Mouse (Mus musculus): ENCODE measurements around the gene Fndc5. TPM values are rescaled to one million over a fixed set of nuclear protein-coding genes. Genes with fewer than 3 reads are reported as not detected.

The Fndc5 gene
- polyA plus RNA-seq, 1 experiment from 2014 or later: 5.9 TPM

GRCm38 (mm10) chr4:129149321-129149720 is 12.5 kb downstream of the Fndc5 start:
- H3K36me3 ChIP-seq (ENCODE audit: insufficient read depth, low read length): peaks cover 25% of the 10 kb centered on the region
- WGBS: 90% methylated on average over 1 of the region's 1 CpGs
- no peak overlapping the region for H3K27ac ChIP-seq

GRCm38 (mm10) chr4:129151276-129151811 is 14.5 kb downstream of the Fndc5 start:
- TF ChIP-seq CTCF (IDR thresholded peaks at IDR 0.05; ENCODE audit: low read depth): no peak
- Histone ChIP-seq H3K4me2 (ENCODE audit: low read length) (no peak overlapping the region), H3K9ac (ENCODE audit: low read depth, low read length) (no peak overlapping the region), H3K4me1 (replicated peaks; ENCODE audit: insufficient read depth, low read length) (no peaks in the 10 kb centered on the region), H3K4me3 (replicated peaks; ENCODE audit: low read depth, low read length) (no peak overlapping the region), H3K27ac (peak overlapping the region; percentile 64; the same call in 1 of the 2 replicates), H3K36me3 (ENCODE audit: insufficient read depth, low read length) (peaks cover 33% of the 10 kb centered on the region), H3K9me3 (replicated peaks; ENCODE audit: low read length) (no peaks in the 10 kb centered on the region), H3K27me3 (ENCODE audit: insufficient read depth, low read length) (no peaks in the 10 kb centered on the region)
- DNase-seq (ENCODE audit: low spot score) (no peak), ATAC-seq (replicated peaks; ENCODE audit: low FRiP score, low read depth) (peak; percentile 49; the same call in 1 of the 2 replicates)
- WGBS: 79% methylated on average over 4 of the region's 4 CpGs

More at GRCm38 (mm10) chr4:129149321-129149720, 12.5 kb downstream of the Fndc5 start:
- no peak overlapping the region for H3K4me2 ChIP-seq (ENCODE audit: low read length)
- no peak for TF ChIP-seq CTCF (IDR thresholded peaks at IDR 0.05; ENCODE audit: low read depth)
- H3K9me3 ChIP-seq (replicated peaks; ENCODE audit: low read length): no peaks in the 10 kb centered on the region
- no peak overlapping the region for H3K4me3 ChIP-seq (replicated peaks; ENCODE audit: low read depth, low read length)
- no peak for DNase-seq (ENCODE audit: low spot score)
- no peak overlapping the region for H3K9ac ChIP-seq (ENCODE audit: low read depth, low read length)
- no peaks in the 10 kb centered on the region for H3K27me3 ChIP-seq (ENCODE audit: insufficient read depth, low read length)
- no peaks in the 10 kb centered on the region for H3K4me1 ChIP-seq (replicated peaks; ENCODE audit: insufficient read depth, low read length)
- no peak for ATAC-seq (replicated peaks; ENCODE audit: low FRiP score, low read depth)

DNA sequence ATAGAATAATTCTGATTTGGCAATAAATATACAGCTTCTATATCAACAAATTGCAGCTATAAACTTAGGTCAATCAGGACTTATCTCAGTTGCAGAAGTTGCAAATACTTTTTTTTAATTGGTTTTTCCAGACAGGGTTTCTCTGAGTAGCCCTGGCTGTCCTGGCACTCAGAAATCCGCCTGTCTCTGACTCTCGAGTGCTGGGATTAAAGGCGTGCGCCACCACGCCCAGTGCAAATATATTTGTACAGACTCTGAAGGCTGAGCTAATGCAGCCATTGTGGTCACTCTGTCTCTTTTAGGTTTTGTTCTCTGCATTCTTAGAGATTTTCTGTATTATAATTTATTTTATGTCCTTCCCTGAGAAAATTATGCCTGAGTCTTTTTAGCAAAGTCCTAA is 20.7 kb downstream of the Fndc5 start:
- Histone ChIP-seq H3K9ac (ENCODE audit: low read depth, low read length) (no peak overlapping the region), H3K27me3 (ENCODE audit: insufficient read depth, low read length) (no peaks in the 10 kb centered on the region), H3K9me3 (replicated peaks; ENCODE audit: low read length) (no peaks in the 10 kb centered on the region), H3K4me2 (ENCODE audit: low read length) (no peak overlapping the region), H3K27ac (peak overlapping the region; percentile 42; the same call in 1 of the 2 replicates), H3K36me3 (ENCODE audit: insufficient read depth, low read length) (peaks cover 20% of the 10 kb centered on the region), H3K4me3 (replicated peaks; ENCODE audit: low read depth, low read length) (no peak overlapping the region), H3K4me1 (replicated peaks; ENCODE audit: insufficient read depth, low read length) (no peaks in the 10 kb centered on the region)
- TF ChIP-seq CTCF (IDR thresholded peaks at IDR 0.05; ENCODE audit: low read depth): no peak
- ATAC-seq (replicated peaks; ENCODE audit: low FRiP score, low read depth) (no peak), DNase-seq (ENCODE audit: low spot score) (no peak)
- 86% methylated on average over 5 of the region's 5 CpGs for WGBS

- WGBS: 63% methylated on average over 3 of the region's 3 CpGs
- Histone ChIP-seq H3K4me1 (replicated peaks; ENCODE audit: insufficient read depth, low read length) (no peaks in the 10 kb centered on the region), H3K9ac (ENCODE audit: low read depth, low read length) (no peak overlapping the region), H3K9me3 (replicated peaks; ENCODE audit: low read length) (no peaks in the 10 kb centered on the region), H3K4me3 (replicated peaks; ENCODE audit: low read depth, low read length) (no peak overlapping the region), H3K36me3 (ENCODE audit: insufficient read depth, low read length) (peaks cover 24% of the 10 kb centered on the region), H3K27me3 (ENCODE audit: insufficient read depth, low read length) (no peaks in the 10 kb centered on the region), H3K4me2 (ENCODE audit: low read length) (no peak overlapping the region), H3K27ac (no peak overlapping the region)
- DNase-seq (ENCODE audit: low spot score) (no peak), ATAC-seq (replicated peaks; ENCODE audit: low FRiP score, low read depth) (no peak)
- no peak for TF ChIP-seq CTCF (IDR thresholded peaks at IDR 0.05; ENCODE audit: low read depth)
Measured at GRCm38 (mm10) chr4:129158549-129158948, 21.8 kb downstream of the Fndc5 start.

GRCm38 (mm10) chr4:129161076-129161475 is 24.3 kb downstream of the Fndc5 start:
- H3K4me1 ChIP-seq (replicated peaks; ENCODE audit: insufficient read depth, low read length): no peaks in the 10 kb centered on the region
- TF ChIP-seq CTCF (IDR thresholded peaks at IDR 0.05; ENCODE audit: low read depth): no peak
- 93% methylated on average over 1 of the region's 1 CpGs for WGBS
- H3K9me3 ChIP-seq (replicated peaks; ENCODE audit: low read length): no peaks in the 10 kb centered on the region
- H3K27me3 ChIP-seq (ENCODE audit: insufficient read depth, low read length): no peaks in the 10 kb centered on the region
- no peak overlapping the region for H3K27ac ChIP-seq
- H3K4me2 ChIP-seq (ENCODE audit: low read length): no peak overlapping the region
- DNase-seq (ENCODE audit: low spot score): no peak
- H3K4me3 ChIP-seq (replicated peaks; ENCODE audit: low read depth, low read length): no peak overlapping the region
- H3K36me3 ChIP-seq (ENCODE audit: insufficient read depth, low read length): peaks cover 24% of the 10 kb centered on the region
- H3K9ac ChIP-seq (ENCODE audit: low read depth, low read length): no peak overlapping the region
- no peak for ATAC-seq (replicated peaks; ENCODE audit: low FRiP score, low read depth)

GRCm38 (mm10) chr4:129161581-129162255 is 24.9 kb downstream of the Fndc5 start:
- Histone ChIP-seq H3K36me3 (ENCODE audit: insufficient read depth, low read length) (peaks cover 24% of the 10 kb centered on the region), H3K27me3 (ENCODE audit: insufficient read depth, low read length) (no peaks in the 10 kb centered on the region), H3K4me1 (replicated peaks; ENCODE audit: insufficient read depth, low read length) (no peaks in the 10 kb centered on the region), H3K9ac (ENCODE audit: low read depth, low read length) (no peak overlapping the region), H3K9me3 (replicated peaks; ENCODE audit: low read length) (no peaks in the 10 kb centered on the region), H3K4me3 (replicated peaks; ENCODE audit: low read depth, low read length) (no peak overlapping the region), H3K4me2 (ENCODE audit: low read length) (no peak overlapping the region), H3K27ac (no peak overlapping the region)
- ATAC-seq (replicated peaks; ENCODE audit: low FRiP score, low read depth): no peak
- WGBS: 87% methylated on average over 4 of the region's 4 CpGs
- no peak for DNase-seq (ENCODE audit: low spot score)
- TF ChIP-seq CTCF (IDR thresholded peaks at IDR 0.05; ENCODE audit: low read depth): no peak

Data from kidney, postnatal 0 days (tissue).